Mouse (Mus musculus) kidney, adult 9 months (tissue): ENCODE results near the gene Manbal.
"Not testable (repeated sequence)": the region's sequence is repeated elsewhere in the genome, so short reads cannot be mapped to it uniquely, and the experiment has no call there.

Experiments used
- DNase-seq: peaks from one replicate; pipeline ENCODE4 v3.0.0; 2022

Gene Manbal

DNA sequence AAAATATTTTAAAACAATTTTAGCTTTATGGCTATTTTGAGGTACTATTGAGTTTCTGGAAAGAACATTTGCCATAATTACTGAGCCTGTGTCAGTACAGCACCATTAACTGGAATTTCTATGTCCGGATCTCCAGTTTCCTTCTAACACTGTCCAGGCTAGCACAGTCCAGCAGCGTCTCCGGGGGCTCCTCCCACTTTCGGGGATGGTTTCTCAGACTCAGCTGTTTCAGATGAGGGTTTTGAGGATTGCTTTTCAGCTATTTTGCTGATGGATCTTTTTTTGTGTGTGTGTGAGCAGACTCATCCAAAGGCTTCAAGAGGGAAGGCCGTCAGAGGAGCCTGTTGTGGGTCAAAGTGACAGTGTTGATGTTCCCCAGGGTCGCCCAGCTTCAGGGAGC lies 4.3 kb downstream of the Manbal start:
- peak; percentile 26 for DNase-seq

DNA sequence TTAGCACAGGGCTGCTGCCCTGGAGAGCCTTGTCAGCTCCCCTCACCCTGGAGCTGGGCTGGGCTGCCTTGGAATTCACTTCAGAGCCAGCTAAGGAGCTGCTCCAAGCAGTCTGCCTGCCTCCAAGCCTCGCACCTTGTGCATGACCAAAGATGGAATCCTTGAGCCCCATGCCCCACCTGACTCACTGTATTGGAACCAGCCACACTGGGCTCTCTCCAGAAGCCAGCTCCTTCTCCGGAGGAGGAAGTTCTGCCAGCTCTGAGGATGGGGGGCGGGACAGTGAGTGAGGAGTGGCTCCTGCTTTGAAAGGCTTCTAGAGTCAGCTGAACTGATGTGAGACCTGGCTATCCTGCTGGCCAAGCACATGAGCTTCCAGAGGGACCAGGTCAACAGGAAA lies 6.3 kb downstream of the Manbal start:
- DNase-seq = no peak

DNA sequence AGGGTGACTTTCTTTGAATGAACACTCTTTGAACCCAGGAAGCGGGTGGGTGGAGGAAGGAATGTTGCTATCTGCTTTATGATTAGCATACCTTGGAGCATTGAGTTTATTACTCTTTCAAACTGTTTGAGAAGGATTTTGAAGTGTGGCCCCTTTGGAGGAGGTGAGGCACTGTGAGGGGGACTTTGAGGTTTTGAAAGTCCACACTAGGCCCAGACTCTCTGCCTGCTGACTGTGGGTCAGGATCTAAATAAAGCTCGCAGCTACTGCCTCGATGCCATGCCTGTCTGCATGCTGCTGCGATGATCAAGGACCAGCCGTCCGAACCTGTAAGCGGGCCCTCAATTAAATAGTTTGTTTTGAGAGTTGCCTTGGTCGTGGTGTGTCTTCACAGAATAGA lies 7.7 kb downstream of the Manbal start:
- DNase-seq = no peak

DNA sequence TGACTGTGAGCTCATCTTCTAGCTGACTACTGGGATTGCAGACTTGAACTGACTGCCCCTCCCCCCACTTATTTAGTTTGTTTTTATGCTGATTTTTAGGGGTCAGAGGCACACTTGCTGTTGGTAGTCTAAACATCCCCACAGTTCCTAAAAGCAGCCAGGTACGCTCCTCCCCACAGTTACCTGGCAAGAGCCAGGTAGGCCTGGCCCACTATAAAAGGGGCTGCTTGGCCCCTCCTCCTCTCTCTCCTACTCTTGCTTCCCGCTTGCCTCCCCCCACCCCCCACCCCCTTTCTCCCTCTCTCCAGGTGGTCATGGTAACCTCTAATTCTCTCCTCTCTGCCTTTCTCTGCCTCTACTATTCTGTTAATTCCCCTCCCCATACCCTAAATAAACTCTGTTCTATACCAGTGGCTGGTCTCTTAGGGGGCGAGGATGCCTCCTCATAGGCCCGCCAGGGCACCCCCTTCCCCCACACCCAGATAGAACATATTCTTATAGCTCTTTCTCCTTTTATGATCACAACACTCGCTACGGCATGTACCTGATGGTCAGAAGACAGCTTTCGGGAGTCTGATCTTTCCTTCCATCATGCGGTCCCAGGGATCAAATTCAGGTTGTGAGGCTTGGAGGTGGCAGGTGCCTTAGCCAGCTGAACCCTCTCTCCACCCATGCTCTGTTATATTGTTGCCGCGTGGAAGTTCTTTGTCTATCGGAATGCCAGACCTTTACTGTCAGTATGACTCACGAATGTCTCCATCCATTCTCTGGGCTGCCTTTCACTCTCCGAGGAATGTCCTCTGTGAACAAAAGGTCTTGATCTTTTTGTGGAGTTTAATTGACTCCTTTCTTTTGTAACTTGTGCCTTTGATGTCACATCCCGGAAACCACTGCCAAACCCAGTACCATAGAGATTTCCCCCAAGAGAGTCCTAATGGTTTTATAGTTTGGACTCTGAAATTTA lies 8.7 kb downstream of the Manbal start:
- DNase-seq = no peak

DNA sequence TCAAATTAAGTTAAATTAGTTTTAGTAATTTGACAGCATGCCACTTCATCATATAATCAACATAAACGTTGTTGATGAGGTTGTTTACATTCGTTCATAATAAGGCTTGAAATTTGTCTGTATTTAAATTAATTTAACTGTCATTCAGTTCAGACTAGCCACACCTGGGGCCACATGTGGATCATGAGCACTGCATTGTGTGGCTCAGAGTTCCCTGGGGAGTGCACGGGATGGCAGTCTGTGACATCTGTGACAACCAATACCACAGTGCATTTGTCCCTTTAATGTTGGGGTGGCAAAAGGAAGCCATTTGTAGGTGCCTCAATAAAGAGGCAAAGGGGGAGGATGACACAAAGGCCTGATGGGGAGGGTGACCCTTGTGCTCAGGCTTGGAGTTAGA lies 9.6 kb downstream of the Manbal start:
- DNase-seq = no peak

DNA sequence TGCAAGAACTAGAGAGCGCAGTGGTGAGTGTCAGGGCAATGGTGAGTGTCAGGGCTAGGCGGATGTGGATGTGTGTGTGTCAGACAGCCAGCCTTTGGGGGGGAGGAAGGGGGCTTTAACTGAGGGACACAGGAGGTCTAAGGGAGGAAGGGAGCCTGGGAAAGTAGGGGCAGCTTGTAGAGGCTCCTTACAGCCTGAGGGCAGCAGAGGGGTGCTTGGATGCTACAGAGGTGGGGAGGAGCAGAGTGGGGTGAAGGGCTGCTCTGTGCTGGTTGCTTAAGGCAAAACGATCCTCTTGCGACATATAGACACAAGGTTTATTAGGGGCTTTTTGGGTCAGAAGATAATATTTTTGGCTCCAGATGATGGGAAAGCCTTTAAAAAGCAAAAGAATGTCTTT lies 17.4 kb downstream of the Manbal start:
- DNase-seq = no peak

DNA sequence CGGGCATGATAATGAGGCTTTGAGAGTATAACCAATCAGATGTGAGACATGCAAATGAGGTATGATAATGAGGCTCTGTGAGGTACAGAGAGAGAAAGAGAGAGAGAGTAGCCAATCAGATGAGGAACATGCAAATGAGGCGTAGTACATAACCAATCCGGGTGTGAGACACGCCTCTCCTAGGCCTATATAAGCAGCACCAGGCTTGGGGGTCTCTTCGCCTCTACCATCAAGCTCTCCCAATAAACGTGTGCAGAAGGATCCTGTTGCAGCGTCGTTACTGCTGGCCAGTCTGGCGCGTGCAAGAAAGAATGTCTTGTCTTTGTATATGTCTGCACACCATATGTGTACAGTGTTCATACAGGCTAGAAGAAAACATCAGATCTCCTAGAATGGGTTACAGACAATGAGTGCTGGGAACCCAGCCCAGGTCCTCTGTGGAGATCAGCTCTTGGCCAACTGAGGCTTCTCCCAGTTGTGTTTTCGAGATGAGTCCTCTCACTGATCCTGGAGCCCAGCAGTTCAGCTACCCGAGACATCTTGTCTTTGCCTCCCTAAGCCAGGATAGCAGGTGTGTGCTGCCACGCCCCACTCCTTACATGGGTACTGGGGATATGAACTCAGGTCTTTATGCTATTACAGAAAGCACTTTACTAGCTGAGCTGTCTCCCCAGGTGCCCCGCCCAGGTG lies 21.7 kb downstream of the Manbal start:
- DNase-seq = not testable (repeated sequence)

DNA sequence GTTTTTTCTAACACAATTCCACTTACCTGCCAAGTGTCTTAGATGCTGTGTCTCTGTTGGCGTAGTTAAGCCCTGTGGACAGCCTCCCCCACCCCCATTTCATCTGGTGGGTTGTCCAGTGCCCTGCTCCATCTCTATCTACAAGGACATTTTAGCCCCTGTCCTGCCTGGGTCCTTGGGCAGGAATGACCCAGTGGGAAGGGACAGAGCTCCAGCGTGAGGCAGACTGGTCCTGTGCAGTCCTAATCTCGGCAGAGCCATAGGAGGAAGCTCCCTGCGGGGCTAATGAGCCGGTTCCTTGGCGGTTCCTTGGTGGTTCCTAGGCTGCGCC lies 22.2 kb downstream of the Manbal start:
- DNase-seq = no peak

DNA sequence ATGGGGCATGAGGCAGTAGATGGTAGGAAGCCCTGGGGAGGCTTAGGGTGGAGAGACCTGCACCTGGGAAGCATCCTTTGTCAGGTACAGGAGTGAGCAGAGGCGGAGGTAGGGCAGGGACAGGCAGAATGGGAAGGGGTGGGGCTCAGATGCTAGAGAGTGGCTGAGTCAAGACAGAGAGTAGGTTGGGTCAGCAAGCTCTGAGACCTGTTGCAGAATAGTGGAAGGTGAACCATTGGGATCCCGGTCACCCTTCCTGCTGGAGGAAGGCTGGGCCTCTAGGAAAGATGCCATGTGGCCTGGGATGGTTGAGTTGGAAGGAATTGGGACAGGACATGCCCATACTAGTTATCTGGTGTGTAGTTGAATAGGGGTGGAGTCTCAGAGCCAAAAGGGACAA lies 24.9 kb downstream of the Manbal start:
- DNase-seq = no peak

DNA sequence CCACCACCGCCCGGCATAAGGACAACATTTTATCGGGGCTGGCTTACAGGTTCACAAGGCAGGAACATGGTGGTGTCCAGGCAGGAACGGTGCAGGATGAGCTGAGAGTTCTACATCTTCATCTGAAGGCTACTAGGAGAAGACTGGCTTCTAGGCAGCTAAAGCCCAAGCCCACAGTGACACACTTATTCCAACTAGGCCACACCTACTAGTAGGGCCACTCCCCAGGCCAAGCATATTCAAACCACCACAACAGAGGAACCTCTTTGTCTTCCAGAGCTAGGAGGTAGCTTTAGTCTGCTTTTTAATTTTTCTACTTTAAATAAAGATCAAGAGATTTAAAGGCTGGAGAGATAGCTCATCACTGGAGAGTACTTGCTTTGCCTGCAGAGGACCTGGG lies 26.2 kb downstream of the Manbal start:
- DNase-seq = no peak

DNA sequence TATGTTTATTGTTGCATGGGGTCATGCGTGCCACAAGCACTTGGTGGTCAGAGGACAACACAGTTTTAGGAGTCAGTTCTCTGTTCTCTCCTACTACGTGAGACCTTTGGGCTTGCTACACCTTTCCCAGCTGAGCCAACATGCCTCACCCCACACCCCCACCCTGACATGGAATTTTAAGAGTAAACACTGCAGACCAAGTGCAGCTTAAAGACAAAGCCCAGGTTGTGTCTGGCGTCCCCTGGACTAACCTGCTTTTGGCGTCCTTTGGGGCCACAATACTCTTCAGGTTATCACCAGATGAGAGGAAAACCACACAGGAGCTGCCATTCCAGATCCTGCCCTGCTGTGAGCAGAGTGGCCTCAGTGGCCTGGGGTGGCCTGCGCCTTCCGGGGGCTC lies 27.5 kb downstream of the Manbal start:
- no peak for DNase-seq

DNA sequence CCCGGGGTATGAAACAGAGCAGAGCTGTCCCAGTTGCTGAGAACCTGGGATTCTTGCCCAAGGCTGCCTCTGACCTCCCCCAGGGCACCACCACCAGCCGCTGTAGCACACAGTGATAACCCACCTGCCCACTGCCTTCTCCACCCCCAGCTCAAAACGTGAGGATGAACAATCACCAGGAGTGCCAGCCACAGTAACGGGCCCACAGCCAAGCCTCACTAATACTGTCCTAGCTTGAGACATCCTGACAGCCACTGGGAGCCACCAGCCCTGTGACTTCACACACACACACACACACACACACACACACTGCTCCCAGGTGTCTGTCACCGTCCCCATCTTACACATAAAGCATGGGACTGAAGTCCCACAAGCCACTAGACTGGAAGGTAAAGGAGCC lies 28.0 kb downstream of the Manbal start:
- DNase-seq = no peak

DNA sequence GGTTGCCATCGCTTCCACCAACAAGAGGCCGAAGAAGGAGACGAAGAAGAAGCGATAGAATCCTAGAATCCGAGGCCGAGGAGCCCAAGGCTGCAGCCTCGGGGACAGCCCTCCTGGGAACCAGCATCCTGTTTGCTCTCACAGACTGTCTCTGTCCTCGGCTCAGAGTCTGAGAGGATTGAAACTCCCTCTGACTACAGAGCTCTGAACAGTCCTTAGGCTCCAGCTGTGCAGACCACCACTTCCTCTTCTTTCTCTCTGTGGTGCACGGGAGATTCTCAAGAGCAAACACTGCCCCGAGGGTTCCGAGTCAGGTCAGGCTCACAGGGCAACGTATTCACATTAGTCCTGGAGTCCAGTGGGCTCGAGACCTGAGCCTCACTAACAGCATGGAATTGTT lies 28.6 kb downstream of the Manbal start:
- DNase-seq = no peak

DNA sequence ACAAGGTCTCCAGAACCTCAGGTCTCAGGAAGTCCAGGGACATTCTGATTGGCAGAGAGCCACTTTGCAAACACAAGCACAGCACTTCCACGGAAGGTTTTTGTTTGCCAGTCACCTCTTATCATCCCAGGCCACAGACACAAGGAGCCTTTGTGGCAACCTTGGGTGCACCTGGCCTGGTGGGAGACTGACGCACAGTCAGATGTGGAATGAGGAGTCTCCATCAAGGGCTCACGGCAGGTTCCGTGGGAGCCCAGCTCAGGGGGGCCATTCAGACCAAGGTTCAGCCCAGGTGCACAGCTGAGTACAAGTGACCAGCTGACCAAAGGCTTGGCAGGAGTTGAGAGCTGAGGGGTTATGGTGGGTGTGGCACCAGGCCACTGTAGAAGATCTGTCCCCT lies 30.0 kb downstream of the Manbal start:
- DNase-seq = no peak

DNA sequence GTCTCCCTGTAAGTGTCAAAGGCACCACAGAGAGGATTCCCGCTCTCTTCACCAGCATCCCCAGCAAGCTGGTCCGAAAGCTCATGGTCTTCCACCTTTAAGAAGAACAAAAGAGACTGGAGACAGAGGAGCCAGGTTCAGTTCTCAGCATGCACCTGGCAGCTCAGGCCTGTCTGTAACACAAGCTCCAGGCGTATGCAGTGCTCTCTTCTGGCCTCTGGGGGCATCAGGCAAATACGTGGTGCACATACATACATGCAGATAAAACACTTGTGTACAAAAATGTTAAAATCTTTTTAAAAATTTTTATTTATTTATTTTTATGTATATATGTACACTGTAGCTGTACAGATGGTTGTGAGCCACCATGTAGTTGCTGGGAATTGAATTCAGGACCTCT lies 31.1 kb downstream of the Manbal start:
- no peak for DNase-seq

DNA sequence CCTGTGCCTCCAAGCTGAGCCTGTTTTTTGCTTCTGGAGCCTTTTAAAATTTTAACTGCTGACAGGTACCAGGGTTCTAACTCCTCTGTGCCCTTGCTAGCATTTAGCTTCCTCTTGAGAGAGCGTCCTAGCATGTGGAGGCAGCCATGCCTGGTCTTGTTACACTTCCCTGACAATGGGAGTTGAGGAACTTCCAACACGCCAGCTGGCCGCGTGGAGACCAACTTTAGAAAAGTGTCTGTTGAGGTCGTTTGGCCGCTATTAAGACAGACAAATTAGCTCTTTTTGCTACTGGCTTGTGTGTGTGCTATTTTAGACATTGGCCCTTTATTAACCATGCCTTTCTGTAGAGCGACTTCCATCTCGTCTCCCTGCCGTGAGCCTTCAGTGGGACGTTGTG lies 32.4 kb downstream of the Manbal start:
- DNase-seq = no peak

DNA sequence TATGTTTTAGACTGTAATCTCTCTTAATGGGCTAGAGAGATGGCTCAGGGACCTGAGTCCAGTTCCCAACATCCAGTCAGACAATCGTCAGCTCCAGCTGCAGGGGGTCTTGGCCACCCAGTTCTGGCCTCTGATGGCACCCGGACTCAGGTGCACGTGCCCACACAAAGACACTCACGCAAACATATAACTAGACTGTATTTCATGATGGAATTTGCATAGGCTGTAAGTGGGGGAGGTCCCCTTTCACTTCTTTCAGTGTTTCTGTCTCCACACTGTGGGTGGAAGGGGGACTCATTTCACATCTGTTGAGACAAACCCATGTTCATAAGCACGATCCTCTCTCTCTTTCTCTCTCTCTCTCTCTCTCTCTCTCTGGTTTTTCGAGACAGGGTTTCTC lies 33.1 kb downstream of the Manbal start:
- no peak for DNase-seq

DNA sequence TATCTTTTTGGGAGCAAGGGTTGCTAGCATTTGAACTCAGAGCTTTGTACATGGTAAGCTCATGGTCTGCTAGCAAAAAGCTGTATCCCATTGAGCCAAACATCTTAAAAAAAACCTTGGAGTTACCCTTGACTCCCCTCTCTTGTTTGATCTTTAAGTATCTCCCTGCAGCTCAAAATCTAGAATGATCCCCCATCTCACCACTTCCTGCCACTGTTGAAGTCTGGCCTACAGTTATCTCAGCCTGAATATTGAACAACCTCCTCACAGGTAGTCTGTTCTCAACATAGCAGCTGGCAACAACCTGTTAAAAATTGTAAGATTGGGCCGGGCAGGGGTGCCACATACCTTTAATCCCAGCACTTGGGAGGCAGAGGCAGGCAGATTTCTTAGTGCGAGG lies 33.9 kb downstream of the Manbal start:
- DNase-seq = no peak

DNA sequence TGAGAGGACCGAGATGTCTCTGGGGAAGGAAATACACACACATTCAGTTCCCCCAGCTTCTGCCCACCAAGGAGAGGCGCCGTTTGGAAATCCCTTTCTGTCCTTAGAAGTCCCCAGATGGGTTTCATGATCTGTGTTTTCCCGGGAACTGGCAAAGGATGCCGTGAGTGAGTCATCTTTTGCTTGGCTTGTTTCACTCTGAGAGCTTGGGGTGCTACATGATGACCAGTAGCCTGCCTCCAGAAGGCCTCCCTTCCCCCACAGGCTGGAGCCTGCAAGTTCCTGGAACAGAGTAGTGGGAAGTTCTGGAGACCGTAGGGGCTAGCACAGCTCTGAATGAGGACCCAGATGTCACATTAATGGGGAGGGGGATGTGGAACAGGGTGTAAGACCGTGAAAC lies 40.2 kb downstream of the Manbal start:
- no peak for DNase-seq

DNA sequence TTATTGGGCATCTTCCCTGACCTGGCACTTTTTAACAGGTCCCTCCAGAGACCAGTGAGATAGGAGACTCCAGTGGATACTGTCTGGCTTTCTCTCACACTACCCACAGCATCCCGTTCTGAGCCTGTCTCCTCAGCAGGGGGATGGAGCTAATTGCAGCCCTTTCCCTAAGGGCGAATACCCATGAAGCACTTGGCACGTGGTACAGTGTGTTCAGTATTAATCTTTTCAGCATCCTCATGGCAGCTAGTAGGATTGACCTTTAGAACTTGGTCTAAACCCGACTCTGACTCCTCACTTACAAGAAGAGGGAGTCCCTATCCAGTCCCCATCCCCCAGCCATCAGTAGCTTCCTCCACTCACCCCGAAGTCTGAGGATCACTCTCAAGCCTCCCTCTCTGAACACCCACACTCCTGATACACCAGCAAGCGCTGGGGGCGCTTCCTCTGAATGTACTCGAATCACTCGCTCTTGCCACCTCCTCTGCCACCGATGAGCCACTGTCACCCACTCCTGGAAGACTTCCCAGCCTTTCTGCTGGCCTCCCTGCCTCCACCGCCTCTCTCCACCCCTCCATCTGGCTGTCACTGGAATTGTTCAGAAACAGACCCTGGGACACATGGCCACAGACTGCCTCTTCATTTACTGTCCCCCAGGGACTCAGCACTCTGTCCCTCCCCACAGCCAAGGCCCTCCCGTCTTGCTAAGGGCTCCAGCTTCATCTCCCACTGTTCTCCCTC lies 42.6 kb downstream of the Manbal start:
- DNase-seq = peak; percentile 35

DNA sequence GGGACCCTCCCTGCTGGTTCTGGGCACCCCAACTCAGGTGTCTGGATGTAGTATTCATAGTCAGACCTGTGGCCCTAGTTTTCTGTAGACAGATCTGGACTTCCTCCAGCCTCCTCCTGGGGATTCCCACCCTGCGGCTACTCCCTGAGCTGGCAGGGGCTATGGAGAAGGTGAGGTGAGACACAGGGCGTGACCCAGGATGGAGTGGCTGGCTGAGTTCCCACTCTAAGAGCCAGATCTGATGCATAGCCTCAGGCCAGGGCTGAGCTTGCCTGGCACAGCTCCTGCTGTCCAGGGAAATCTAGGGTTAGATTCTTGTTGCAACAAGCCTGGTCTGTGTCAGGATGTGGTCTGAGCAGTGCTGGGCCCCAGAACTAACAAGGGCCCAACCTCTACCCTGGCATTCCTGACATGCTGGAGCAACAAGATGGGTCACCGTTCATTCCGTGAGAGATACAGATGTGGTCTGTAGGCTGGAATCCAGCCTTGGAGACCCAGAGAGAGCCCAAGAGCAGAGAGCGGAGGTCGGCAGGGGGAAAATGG lies 43.8 kb downstream of the Manbal start:
- DNase-seq = no peak

DNA sequence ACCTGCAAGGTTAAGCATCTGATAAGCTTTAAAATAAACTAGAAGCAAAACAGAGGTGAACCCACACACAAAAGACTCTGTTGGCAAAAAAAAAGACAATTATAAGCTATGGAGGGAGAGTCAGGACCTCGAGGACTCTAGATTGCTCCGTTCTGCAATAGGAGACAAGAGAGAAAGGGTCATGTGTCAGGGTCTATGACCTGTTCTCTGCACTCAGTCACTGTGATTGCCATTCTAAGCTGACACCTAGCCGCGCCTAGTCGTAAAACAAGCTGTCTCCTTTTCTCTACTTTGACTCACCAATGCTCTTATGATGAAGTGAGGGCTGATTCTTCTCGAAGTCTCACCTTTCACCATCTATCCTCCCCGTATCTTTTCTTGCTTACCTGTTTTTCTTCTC lies 45.1 kb downstream of the Manbal start:
- DNase-seq = no peak

DNA sequence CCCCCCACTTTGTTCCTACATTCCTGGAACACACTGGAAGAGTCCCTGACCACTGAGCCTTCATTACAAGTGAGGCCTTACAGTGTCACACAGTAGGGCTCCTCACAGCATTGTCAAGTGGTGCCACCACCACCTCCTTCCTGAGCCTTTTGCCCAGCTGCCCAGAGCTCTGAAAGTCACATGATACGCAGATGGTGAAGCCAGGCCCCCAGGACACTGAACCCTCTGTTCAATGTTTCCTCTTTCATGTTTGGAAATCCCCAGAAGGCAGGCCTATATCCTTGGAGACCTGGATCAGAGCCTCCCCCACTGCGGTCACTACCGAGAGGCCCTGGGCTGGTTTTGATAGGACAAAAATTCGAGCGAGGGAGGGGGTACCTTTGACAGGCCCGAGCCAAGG lies 49.8 kb downstream of the Manbal start:
- no peak for DNase-seq

DNA sequence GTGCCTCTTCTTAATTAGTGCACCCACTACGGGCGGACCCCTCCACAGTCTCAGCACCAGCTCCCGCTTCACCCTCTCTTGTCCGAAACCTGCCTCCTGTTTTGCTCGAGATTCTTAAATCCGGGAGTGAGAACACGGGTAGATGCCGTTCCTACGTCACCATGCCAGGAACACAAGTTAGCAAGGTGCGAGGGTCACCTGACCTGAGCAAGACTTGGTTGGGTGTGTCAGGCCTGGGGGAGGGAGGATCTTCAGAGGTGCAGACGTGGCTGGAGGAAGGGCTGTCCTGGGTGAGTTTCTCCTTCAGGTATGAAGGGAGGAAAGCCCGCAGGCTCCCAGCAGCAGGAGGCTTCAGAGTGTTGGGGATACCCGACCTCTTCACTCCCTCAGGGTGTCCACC lies 50.8 kb downstream of the Manbal start, which contains the start of gene Src:
TSS of gene Src (plus strand) at position 239 of the 400 bp plus-strand sequence.
- DNase-seq = no peak
